Mouse (Mus musculus): ENCODE measurements around the gene Xpot.

DNA sequence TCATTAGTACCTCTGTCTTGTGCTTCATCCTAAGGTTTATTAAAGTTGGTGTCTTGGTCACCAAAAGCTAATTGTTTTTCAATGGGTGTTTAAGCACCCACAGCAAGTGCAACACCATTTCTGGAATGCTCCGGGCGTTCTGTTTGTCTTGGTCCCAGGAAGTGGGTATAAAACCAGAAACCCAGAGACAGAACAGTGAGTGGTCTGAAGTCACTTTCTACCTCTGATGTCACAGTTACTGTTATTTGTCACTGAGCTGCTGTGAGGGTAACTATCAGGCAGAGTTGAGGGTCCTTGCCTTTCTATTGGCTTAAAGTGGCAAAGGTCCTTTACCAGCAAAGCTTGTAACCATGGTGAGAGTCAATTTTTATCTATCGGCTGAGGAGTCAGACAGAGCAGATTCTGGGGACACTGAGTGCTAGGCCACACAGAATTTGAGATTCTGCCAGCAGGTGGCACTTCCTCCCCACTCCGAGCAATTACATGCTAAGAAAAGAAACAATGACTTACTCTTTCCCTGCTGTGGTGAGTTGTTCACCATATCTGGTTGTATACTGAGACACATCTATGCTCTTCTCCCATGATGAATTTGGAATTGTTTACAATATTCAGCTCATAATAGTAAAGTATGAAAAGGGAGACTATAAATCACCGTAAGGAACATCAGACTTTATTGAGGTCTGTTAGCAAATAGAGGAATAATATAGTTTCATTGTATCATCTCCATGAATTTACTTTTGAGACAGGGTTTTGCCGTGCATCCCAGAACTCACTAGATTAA is 14.2 kb upstream of the Xpot start:
- TF ChIP-seq CTCF (IDR thresholded peaks at IDR 0.05; ENCODE audit: borderline replicate concordance, insufficient read depth, low read depth, low read length) (peak; percentile 54; the same call in 1 of the 2 replicates), POLR2A (IDR thresholded peaks at IDR 0.05; ENCODE audit: borderline replicate concordance, insufficient read depth, low read length) (no peak)
